Mouse (Mus musculus) spleen, embryonic (tissue): ENCODE data around the gene 1700015F17Rik.

Experiments
- CTCF ChIA-PET: fragments of 350-600 bp; sonication (Branson Sonifier 250); formaldehyde crosslinking; loops from one replicate; lab custom pipeline; 2022; lab: Charles Lee

1700015F17Rik gene

GRCm38 (mm10) chr5:5479043-5479442, at the start of gene 1700015F17Rik:
TSS of gene 1700015F17Rik (minus strand) at chr5:5479143.
- CTCF ChIA-PET, result no interaction called here

GRCm38 (mm10) chr5:5515411-5515810, 36.5 kb upstream of the 1700015F17Rik start:
- CTCF ChIA-PET, result no interaction called here

GRCm38 (mm10) chr5:5514196-5515076, 35.5 kb upstream of the 1700015F17Rik start, which contains the start of gene Cldn12:
TSS of gene Cldn12 (minus strand) at chr5:5514958.
- CTCF ChIA-PET, result no interaction called here

DNA sequence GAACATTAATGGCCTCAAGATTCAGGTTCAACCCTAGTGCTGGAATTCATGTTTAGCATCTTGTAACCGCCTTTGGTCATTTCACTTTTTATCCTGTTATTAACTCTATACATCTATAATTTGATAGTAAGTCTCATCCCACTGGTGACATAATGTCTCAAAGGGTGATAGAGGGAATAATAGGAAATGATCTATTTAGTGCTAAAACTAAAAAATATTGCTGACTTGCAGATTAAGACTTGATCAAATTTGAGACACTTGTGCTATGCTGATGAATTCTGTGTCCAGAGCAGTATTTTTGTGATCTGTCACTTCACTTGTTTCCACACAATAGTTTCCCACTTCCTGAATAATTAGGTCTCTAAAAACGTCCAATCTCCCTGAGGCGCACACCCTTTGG, 32.5 kb upstream of the 1700015F17Rik start:
- CTCF ChIA-PET, result no interaction called here

DNA sequence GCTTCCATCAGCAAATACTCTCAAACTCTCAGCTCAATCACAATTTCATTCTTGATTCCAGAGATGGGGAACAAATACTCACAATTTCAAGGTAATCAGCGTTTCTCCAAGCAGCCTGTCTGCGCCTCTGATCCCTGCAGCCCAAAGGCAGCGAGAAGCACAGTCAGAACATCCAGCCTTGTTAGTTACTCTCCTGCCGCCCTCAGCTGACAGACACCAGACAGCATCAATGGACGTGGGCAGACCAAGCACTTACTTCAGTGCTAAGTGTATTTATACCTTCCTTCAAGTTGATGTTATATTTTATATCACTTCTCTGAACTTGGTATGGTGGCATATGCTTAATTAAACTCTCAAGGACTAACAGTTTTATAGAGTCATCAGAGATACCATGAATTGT, 32.0 kb upstream of the 1700015F17Rik start:
- CTCF ChIA-PET, result no interaction called here

DNA sequence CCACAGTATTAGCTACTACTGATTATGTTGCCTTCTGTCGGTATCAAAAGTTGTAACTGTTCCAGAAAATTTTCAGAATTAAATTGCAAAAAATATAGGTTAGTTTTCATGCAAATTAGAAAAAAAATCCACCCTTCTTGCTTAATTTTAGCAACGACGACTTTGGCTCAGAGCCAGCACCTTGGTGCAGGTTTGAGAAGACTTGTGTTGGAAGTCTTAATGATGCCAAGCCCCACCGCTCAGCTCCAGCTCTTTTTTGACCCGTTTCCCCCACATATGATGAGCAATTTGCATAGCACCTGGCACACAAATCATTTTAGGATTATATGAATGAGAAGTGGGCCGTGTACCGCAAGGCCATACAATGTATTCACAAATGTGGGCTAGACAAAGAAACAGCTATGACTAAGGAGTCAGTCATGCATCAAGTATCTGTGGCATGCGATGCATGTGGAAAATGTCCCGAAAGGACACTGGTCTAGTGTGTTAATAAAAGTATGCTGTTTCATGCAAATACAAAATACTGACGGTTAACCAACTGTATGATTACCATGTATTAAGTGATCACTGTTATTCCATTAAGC, 31.5 kb upstream of the 1700015F17Rik start:
- CTCF ChIA-PET, result no interaction called here

GRCm38 (mm10) chr5:5508231-5508630, 29.3 kb upstream of the 1700015F17Rik start:
- CTCF ChIA-PET, result no interaction called here

DNA sequence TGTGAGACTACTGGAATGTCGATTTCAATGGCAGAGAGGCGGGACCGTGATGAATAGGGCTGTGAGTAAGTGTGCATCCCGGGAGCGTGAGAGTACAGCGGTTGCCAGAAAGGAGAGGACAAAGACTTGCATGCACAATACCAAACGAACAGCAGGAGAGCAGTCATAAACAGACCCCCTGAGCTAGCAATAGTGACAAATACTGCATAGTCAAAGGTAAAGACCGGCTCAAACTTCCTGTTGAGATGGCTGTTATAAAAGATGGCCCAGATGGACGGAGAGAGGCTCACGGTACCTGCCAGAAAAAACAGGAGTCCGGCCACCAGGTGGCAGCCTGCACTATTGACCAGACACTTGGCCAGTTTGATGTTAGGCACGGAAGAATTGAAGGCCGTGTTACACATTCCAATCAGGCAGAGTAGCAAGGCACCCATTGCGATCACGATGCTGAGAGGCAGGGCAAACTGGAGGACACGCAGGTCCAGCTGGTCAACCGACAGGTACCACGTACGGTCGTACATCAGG, 28.8 kb upstream of the 1700015F17Rik start:
- CTCF ChIA-PET, result interaction anchor here (0.6 kb wide), 1 partner anchor 244 kb away, joined by 3 read pairs; no protein-coding TSS in a partner anchor

GRCm38 (mm10) chr5:5504456-5504855, 25.5 kb upstream of the 1700015F17Rik start:
- CTCF ChIA-PET, result no interaction called here

DNA sequence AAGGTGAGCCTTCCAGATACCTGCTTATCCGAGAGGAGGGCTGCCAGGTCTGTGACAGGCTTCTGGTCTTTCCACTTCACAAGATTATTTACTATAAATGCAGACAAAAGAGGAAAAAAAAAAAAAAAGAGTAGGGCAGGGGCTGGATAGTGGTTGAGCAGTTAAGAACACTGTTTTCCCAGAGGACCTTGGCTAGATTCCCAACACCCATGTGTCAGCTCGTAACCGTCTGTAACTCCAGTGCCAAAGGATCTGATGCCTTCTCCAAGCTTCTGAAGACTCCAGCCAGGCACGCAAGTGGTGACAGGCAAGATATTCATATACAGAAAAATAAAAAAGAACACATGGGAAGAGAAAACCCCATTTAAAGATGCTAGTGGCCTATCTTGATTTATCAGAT, 24.4 kb upstream of the 1700015F17Rik start:
- CTCF ChIA-PET, result no interaction called here

GRCm38 (mm10) chr5:5501583-5501982, 22.6 kb upstream of the 1700015F17Rik start:
- CTCF ChIA-PET, result no interaction called here

DNA sequence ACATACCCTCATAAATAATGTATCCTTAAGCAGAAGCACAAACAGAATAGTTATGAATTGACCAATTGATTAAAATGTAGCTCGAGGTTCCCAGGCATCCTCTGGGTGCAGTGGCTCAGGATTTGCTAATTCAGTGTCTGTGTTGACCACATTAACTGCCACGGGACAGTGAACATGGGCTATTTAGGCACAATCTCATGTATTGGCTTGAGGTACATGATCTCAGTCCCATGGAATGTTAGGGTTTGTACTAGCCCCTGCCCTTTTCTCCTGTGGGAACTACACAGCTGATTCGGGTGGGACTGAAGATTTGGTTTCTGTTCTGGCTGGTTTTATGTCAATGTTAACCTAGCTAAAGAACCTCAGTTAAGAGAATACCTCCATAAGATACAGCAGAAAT, 17.4 kb upstream of the 1700015F17Rik start:
- CTCF ChIA-PET, result no interaction called here

DNA sequence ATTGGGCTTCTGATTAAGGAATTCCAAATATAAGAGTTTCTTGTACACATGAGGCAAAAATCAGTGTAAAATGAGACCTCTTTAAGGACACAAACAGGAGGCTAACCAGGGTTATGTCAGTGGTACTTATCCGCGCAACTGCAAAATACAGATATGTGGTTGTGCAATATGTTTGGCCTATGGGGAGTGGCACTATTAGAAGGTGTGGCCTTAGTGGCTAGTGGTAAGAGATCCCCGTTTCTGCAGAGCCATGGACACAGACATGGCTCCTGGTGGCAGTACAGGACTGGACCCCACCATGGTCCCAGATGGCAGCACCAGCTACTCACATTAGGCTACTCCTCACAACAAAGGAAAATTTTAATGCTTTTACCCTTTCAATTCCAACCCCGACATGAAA, 16.1 kb upstream of the 1700015F17Rik start:
- CTCF ChIA-PET, result no interaction called here

DNA sequence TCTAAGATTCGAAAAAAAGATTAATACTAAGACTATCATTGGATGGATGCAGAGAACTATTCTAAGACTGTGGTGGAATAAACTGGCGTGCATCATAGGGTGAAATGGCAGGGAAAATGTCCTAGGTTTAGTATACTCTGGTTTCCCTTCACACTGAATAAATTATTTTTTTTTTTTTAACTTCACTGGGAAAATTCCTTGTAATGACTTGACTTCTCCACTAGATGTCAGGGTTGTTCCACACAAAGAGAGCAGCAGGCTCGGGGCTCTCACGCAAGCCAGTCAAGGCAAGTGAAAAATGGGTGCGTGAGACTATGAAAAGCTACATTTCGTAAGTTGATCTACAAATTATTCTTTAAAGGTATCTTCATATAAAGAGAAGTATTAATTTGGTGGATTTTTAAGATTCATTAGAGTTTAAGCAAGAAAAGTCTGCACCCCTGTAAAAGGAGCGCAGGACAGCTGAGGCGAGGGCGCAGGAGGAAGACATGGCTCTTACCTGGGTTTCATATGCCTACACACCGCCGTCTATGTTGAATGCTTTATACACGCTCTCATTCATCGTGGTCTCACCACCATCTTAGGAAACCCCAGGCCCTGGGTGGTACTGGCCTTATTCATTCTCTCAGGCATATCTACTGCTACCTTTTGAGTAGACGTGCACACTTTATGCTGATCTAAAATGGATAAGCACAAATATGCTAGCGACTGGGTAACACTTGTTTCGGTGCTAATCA, 15.5 kb upstream of the 1700015F17Rik start:
- CTCF ChIA-PET, result no interaction called here

DNA sequence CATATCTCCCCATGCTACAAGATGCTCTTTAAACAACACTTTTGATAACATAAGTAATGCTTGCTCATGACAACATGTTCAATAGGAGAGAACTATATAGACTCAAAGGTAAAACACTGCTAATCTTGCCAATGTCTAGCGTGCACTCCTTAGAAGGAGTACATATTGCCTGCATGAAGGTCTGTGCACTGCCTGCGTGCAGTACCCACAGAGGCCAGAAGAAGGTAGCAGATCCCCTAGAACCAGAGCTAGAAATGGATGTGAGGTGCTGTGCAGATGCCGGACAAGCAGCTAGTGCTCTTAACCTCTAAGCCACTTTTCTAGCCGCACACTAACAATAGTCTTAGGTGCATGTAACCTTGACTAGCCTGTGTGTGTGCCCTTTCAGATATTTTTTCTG, 13.2 kb upstream of the 1700015F17Rik start:
- CTCF ChIA-PET, result no interaction called here

GRCm38 (mm10) chr5:5486071-5486470, 7.1 kb upstream of the 1700015F17Rik start:
- CTCF ChIA-PET, result interaction anchor here (0.6 kb wide), 1 partner anchor 527 kb away, joined by 3 read pairs; no protein-coding TSS in a partner anchor

DNA sequence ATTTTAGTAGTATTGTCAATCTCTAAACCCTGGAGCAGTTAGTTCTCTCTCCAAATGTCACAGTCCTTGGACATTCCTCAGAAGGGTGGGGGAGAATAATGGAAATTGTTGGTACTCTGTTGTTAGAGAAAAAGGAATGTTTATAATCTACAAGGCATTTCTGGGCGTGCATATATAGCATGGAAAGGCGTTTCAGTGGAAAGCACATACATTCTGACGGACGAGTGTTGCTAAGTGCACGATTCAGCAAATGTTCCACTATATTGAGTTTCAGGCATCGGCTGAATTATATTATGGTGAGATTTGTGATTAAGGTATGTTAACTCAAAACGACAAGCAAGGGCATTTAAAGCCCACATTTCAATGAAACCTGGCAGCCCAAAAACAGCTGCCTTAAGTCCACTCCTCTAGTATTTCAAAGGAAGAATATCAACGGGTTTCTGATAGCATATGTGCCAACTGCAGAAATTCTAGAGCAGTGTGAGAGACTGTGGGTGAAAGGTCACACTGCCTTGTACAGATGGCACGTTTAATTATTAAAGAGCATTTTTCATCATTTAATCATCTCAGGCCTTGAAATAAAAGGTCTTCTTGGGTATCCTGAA, 4.4 kb upstream of the 1700015F17Rik start:
- CTCF ChIA-PET, result no interaction called here

DNA sequence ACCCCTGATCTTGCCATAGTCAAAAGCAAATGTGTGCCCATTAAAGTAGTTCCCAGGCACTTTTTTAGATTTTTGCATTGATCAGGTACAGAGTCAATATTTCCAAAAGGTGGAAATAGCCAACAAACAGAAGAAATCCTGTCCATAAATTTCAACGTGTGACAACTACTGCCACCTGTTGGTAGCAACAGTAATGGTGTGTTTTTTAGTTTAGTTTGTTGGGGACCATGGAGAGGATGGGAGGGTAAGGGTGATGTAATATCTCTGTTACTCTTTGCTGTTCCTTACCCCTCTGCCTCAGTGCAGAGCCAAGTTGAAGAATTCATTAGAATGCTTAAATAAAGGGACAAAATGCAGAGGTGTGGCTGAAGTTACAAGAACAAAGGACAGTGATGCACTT, 2.7 kb upstream of the 1700015F17Rik start:
- CTCF ChIA-PET, result interaction anchor here (0.6 kb wide), 1 partner anchor 386 kb away, joined by 3 read pairs; no protein-coding TSS in a partner anchor

DNA sequence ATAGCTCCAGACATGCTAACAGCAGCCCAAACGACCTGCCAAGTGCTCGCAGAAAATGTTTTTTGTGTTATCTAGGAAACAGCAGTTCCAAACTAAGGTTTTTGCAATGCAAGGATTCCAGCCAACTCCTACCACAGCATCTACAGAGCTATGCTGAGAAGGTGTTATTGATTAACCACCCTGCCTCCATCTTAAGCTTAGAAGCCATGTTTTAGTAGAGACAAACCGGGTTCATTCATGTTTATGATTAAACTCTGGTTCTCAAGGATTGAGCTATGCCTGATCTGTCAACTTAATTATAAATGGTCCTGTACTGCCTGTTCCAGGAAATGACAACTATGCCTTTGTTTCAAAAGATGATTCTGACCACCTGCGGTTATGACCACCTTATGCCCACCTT, 2.8 kb downstream of the 1700015F17Rik start:
- CTCF ChIA-PET, result no interaction called here

DNA sequence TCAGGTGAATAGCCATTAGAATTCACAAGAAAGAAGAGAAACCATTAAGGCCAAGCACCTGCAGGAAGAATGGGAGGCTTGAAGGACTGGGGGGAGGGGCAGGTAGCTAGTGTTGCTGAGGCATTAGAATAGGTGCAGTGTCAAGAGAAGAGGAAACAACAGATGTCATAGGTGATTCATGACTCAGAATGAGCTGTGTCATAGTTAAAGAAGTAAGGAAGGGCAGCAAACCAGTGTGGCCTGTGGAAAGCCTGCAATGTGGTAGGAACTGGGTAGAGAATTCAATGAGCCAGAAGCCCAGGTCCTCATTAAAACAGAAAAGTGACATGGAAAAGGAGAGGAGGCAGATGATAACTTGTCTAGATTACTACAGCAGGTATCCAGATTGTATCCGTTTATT, 13.7 kb downstream of the 1700015F17Rik start:
- CTCF ChIA-PET, result no interaction called here

DNA sequence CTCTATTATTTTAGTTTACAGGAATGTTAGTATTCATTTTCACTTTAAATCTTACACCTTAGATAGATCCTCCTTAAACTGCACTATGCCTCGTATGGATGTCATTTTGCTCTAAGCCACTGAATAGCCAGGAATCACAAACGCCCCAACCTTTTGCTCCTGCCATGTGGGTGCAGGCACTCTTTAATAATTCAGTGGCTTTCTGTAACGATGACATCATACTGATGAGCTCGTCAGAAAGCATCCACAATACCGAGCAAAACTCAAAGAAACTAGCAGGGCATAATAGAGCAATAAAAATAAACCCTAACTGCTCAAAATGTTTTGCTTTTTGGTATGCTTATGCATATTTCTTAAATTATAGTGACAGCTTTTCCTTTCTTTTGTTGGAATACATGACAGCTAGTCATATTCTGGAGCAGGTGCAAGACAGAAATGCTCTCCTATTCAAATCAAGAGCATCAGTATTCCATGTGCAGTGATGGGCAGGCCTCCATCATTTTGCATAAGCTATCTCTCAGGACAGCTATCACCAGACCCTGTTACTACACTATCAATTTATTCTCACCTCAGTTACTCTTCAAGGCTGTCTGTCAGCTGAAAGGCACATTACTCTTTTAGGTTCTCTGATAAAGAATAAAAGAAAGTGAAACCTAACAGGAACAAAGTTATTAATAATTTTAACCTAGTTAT, 47.1 kb downstream of the 1700015F17Rik start:
- CTCF ChIA-PET, result no interaction called here
